Mouse (Mus musculus) bone marrow, adult 2 months (tissue): ENCODE data around the gene Iqgap3. TPM values are rescaled to one million over a fixed set of nuclear protein-coding genes. Genes with fewer than 3 reads are reported as not detected.

Source experiments
- H3K27ac ChIP-seq: fragments of 200-500 bp; 2 replicates; pipeline ENCODE4 v1.5.1; 2012; ENCODE audit warnings: low read depth, mild to moderate bottlenecking, control low read depth, inconsistent platforms, low read length; ENCODE audit not compliant: control insufficient read depth, poor library complexity, insufficient read depth
- H3K4me1 ChIP-seq: fragments of 200-500 bp; 2 replicates; pipeline ENCODE4 v1.6.1; 2011; ENCODE audit warnings: low read length; ENCODE audit not compliant: control insufficient read depth, insufficient read depth
- H3K4me3 ChIP-seq: fragments of 200-500 bp; replicated peaks from 2 replicates; pipeline ENCODE3; 2011; ENCODE audit warnings: mild to moderate bottlenecking, low read depth, low read length, control low read depth; ENCODE audit not compliant: control insufficient read depth
- CTCF ChIP-seq: fragments of 200-500 bp; IDR thresholded peaks from 2 replicates; pipeline ENCODE4 v1.5.1; 2011; ENCODE audit warnings: low read length, control low read depth; ENCODE audit not compliant: control insufficient read depth, insufficient read depth
- POLR2A ChIP-seq: fragments of 200-500 bp; IDR thresholded peaks from 2 replicates; pipeline ENCODE4 v1.6.1; 2011; ENCODE audit warnings: low read depth, mild to moderate bottlenecking, control low read depth, low read length, borderline replicate concordance; ENCODE audit not compliant: control insufficient read depth
- WGBS: fragments of 180-500 bp; shearing (Covaris S2); methylation state at CpG from one replicate; pipeline ENCODE4 v1.1.7; 2018; 5-methylcytosine and 5-hydroxymethylcytosine counted together
- polyA plus RNA-seq: library from polyadenylated mRNA; stranded (reverse); fragments of >200 nt; gene quantifications from 2 replicates; pipeline ENCODE4 v1.2.4, GENCODE M21; 2011; ENCODE audit warnings: low replicate concordance; ENCODE audit not compliant: missing spikeins, insufficient read depth, insufficient read length

The Iqgap3 gene
- polyA plus RNA-seq, 1 experiment = 21.5 TPM

GRCm38 (mm10) chr3:88138336-88139242 is 56.8 kb downstream of the Iqgap3 start:
- Histone ChIP-seq H3K27ac (peak overlapping the region; percentile 90), H3K4me3 (peak overlapping the region; percentile 39), H3K4me1 (peaks cover 3% of the 10 kb centered on the region; the same call in 1 of the 2 replicates)
- no peak for TF ChIP-seq CTCF
- TF ChIP-seq POLR2A = peak; percentile 82
- under 1% methylated on average over 32 of the region's 32 CpGs for WGBS

- peaks cover 2% of the 10 kb centered on the region; the same call in 1 of the 2 replicates for H3K4me1 ChIP-seq
- H3K27ac ChIP-seq = peak overlapping the region; percentile 99
- 15% methylated on average over 25 of the region's 25 CpGs for WGBS
- no peak for TF ChIP-seq CTCF
- TF ChIP-seq POLR2A = no peak
- H3K4me3 ChIP-seq = peak overlapping the region; percentile 39
Measured at GRCm38 (mm10) chr3:88139243-88140177, 57.7 kb downstream of the Iqgap3 start.

GRCm38 (mm10) chr3:88140178-88140902 is 58.6 kb downstream of the Iqgap3 start:
- H3K4me3 ChIP-seq = no peak overlapping the region
- no peak for TF ChIP-seq CTCF
- TF ChIP-seq POLR2A = no peak
- 16% methylated on average over 11 of the region's 11 CpGs for WGBS
- H3K4me1 ChIP-seq = peaks cover 4% of the 10 kb centered on the region
- H3K27ac ChIP-seq = peak overlapping the region; percentile 99

GRCm38 (mm10) chr3:88140903-88141430 is 59.2 kb downstream of the Iqgap3 start:
- peak overlapping the region; percentile 99 for H3K27ac ChIP-seq
- H3K4me3 ChIP-seq = no peak overlapping the region
- 14% methylated on average over 6 of the region's 6 CpGs for WGBS
- H3K4me1 ChIP-seq = peaks cover 9% of the 10 kb centered on the region
- TF ChIP-seq CTCF (no peak), POLR2A (no peak)

GRCm38 (mm10) chr3:88141439-88141786 is 59.6 kb downstream of the Iqgap3 start:
- H3K4me1 ChIP-seq = peaks cover 12% of the 10 kb centered on the region
- H3K4me3 ChIP-seq = peak overlapping the region; percentile 34
- 3% methylated on average over 9 of the region's 9 CpGs for WGBS
- H3K27ac ChIP-seq = peak overlapping the region; percentile 99
- TF ChIP-seq CTCF = no peak
- TF ChIP-seq POLR2A = no peak

- peaks cover 13% of the 10 kb centered on the region for H3K4me1 ChIP-seq
- peak within 1 kb of the TSS; percentile 99 for H3K27ac ChIP-seq
- peak within 1 kb of the TSS; percentile 84 for H3K4me3 ChIP-seq
- under 1% methylated on average over 52 of the region's 52 CpGs for WGBS
- TF ChIP-seq POLR2A (peak; percentile 86), CTCF (no peak)
Measured at GRCm38 (mm10) chr3:88141787-88142523, 60.2 kb downstream of the Iqgap3 start, which contains the start of gene Mef2d. Mef2d (plus strand) TSS chr3:88142372.

- Histone ChIP-seq H3K4me1 (peaks cover 13% of the 10 kb centered on the region), H3K4me3 (peak overlapping the region; percentile 83), H3K27ac (peak overlapping the region; percentile 99)
- WGBS = under 1% methylated on average over 57 of the region's 57 CpGs
- TF ChIP-seq POLR2A = no peak
- TF ChIP-seq CTCF = no peak
Measured at GRCm38 (mm10) chr3:88142546-88142915, 60.8 kb downstream of the Iqgap3 start.
